Mouse (Mus musculus) hindbrain, embryonic 14.5 days (tissue): ENCODE measurements around the gene Gm20824. TPM values are rescaled to one million over a fixed set of nuclear protein-coding genes. Genes with fewer than 3 reads are reported as not detected.
"Not testable (repeated sequence)": the region's sequence is repeated elsewhere in the genome, so short reads cannot be mapped to it uniquely, and the experiment has no call there.

Experiments used
- ATAC-seq: fragments of 200-750 bp; cut with Nextera tagmentation; 2 replicates; pipeline ENCODE4 v1.8.0; 2017; ENCODE audit warnings: moderate number of reproducible peaks, mild to moderate bottlenecking, moderate TSS enrichment, moderate library complexity; ENCODE audit not compliant: low FRiP score
- DNase-seq: peaks from one replicate; pipeline ENCODE4 v3.0.0-alpha.2; 2015; ENCODE audit warnings: low spot score
- H3K27ac ChIP-seq: fragments of 300-500 bp; sonication (generic); 2 replicates; pipeline ENCODE4 v1.5.1; 2014; ENCODE audit warnings: mild to moderate bottlenecking, moderate library complexity
- H3K27me3 ChIP-seq: fragments of 300-500 bp; sonication (generic); 2 replicates; pipeline ENCODE4 v1.6.1; 2014; ENCODE audit warnings: mild to moderate bottlenecking, low read length, mixed read lengths; ENCODE audit not compliant: control insufficient read depth, insufficient read depth
- H3K36me3 ChIP-seq: fragments of 300-500 bp; sonication (generic); replicated peaks from 2 replicates; pipeline ENCODE4 v1.6.1; 2014; ENCODE audit not compliant: control insufficient read depth, insufficient read depth
- H3K4me1 ChIP-seq: fragments of 300-500 bp; sonication (generic); replicated peaks from 2 replicates; pipeline ENCODE4 v1.6.1; 2014; ENCODE audit warnings: antibody characterized with exemption, low read length, mixed read lengths; ENCODE audit not compliant: control insufficient read depth, insufficient read depth
- H3K4me2 ChIP-seq: fragments of 300-500 bp; sonication (generic); replicated peaks from 2 replicates; pipeline ENCODE4 v1.6.1; 2014; ENCODE audit warnings: mild to moderate bottlenecking, moderate library complexity
- H3K4me3 ChIP-seq: fragments of 300-500 bp; sonication (generic); replicated peaks from 2 replicates; pipeline ENCODE4 v1.5.1; 2014; ENCODE audit warnings: mild to moderate bottlenecking, low read length
- H3K9ac ChIP-seq: fragments of 300-500 bp; sonication (generic); 2 replicates; pipeline ENCODE4 v1.6.1; 2014
- H3K9me3 ChIP-seq: fragments of 300-500 bp; sonication (generic); 2 replicates; pipeline ENCODE4 v1.6.1; 2016; ENCODE audit warnings: low read length; ENCODE audit not compliant: control insufficient read depth
- WGBS: fragments of 180-500 bp; shearing (Covaris S2); extraction: QIAGEN DNeasy Blood & Tissue Kit; methylation state at CpG from one replicate; pipeline ENCODE4 v1.1.7; 2014; 5-methylcytosine and 5-hydroxymethylcytosine counted together
- polyA plus RNA-seq: library from polyadenylated mRNA; unstranded; fragments of >200 nt; fragmentation: Nextera tagmentation; extraction: Ambion mirVana; gene quantifications from 2 replicates; pipeline ENCODE4 v1.2.1, GENCODE M21; 2014

Gene Gm20824
- polyA plus RNA-seq = not detected in 2 replicates

GRCm38 (mm10) chrY:8257607-8258006 is at the start of gene Gm20824:
Gene Gm20824, plus strand, starts transcription at chrY:8257907.
- not testable (repeated sequence) for DNase-seq, H3K27me3 ChIP-seq, H3K27ac ChIP-seq, H3K9me3 ChIP-seq, H3K36me3 ChIP-seq, H3K4me3 ChIP-seq, H3K4me1 ChIP-seq, H3K4me2 ChIP-seq, ATAC-seq, H3K9ac ChIP-seq
- WGBS = no CpG with 5 or more reads among the region's 6 CpGs

Other genes starting within 250 kb of the Gm20824 start
- not detected in 2 replicates for gene Gm20825, start 186.4 kb upstream of the Gm20824 start, polyA plus RNA-seq